Mouse (Mus musculus): ENCODE data around the gene Itln1.
A peak's percentile ranks its signal among the peaks of the same experiment; 100 is the strongest.

Gene Itln1

GRCm38 (mm10) chr1:171535194-171535593, at the start of gene Itln1:
Itln1 (minus strand) TSS chr1:171535294.
- DNase-seq (ENCODE audit: low read depth, low spot score), result no peak

- no peak for DNase-seq (ENCODE audit: low read depth, low spot score)
Measured at GRCm38 (mm10) chr1:171584584-171584983, 49.5 kb upstream of the Itln1 start.

- DNase-seq (ENCODE audit: low read depth, low spot score), result no peak
Measured at GRCm38 (mm10) chr1:171577168-171577567, 42.1 kb upstream of the Itln1 start.

GRCm38 (mm10) chr1:171568436-171568835, 33.3 kb upstream of the Itln1 start:
- DNase-seq (ENCODE audit: low read depth, low spot score), result no peak

- DNase-seq (ENCODE audit: low read depth, low spot score), result peak; percentile 86
Measured at GRCm38 (mm10) chr1:171566777-171567176, 31.7 kb upstream of the Itln1 start.

- no peak for DNase-seq (ENCODE audit: low read depth, low spot score)
Measured at GRCm38 (mm10) chr1:171565888-171566287, 30.8 kb upstream of the Itln1 start.

GRCm38 (mm10) chr1:171564247-171564646, 29.2 kb upstream of the Itln1 start:
- DNase-seq (ENCODE audit: low read depth, low spot score), result peak; percentile 94

- DNase-seq (ENCODE audit: low read depth, low spot score), result no peak
Measured at GRCm38 (mm10) chr1:171563042-171563441, 27.9 kb upstream of the Itln1 start.

- DNase-seq (ENCODE audit: low read depth, low spot score), result peak; percentile 76
Measured at GRCm38 (mm10) chr1:171561639-171562225, 26.6 kb upstream of the Itln1 start.

GRCm38 (mm10) chr1:171561200-171561599, 26.1 kb upstream of the Itln1 start:
- DNase-seq (ENCODE audit: low read depth, low spot score), result no peak

- DNase-seq (ENCODE audit: low read depth, low spot score), result no peak
Measured at GRCm38 (mm10) chr1:171560262-171560661, 25.2 kb upstream of the Itln1 start.

GRCm38 (mm10) chr1:171558898-171559297, 23.8 kb upstream of the Itln1 start, which contains the start of gene Cd244a:
Cd244a (plus strand) TSS chr1:171559193.
- no peak for DNase-seq (ENCODE audit: low read depth, low spot score)

GRCm38 (mm10) chr1:171558407-171558806, 23.3 kb upstream of the Itln1 start:
- no peak for DNase-seq (ENCODE audit: low read depth, low spot score)

- no peak for DNase-seq (ENCODE audit: low read depth, low spot score)
Measured at GRCm38 (mm10) chr1:171556366-171556765, 21.3 kb upstream of the Itln1 start.

- peak; percentile 74 for DNase-seq (ENCODE audit: low read depth, low spot score)
Measured at GRCm38 (mm10) chr1:171553359-171554341, 18.6 kb upstream of the Itln1 start.

- no peak for DNase-seq (ENCODE audit: low read depth, low spot score)
Measured at GRCm38 (mm10) chr1:171552230-171552629, 17.1 kb upstream of the Itln1 start.

GRCm38 (mm10) chr1:171551326-171551725, 16.2 kb upstream of the Itln1 start:
- DNase-seq (ENCODE audit: low read depth, low spot score), result no peak

- peak; percentile 61 for DNase-seq (ENCODE audit: low read depth, low spot score)
Measured at GRCm38 (mm10) chr1:171540694-171541093, 5.6 kb upstream of the Itln1 start.

- DNase-seq (ENCODE audit: low read depth, low spot score), result peak; percentile 56
Measured at GRCm38 (mm10) chr1:171534557-171534956, 537 bp downstream of the Itln1 start.

- DNase-seq (ENCODE audit: low read depth, low spot score), result no peak
Measured at GRCm38 (mm10) chr1:171532830-171533229, 2.3 kb downstream of the Itln1 start.

- no peak for DNase-seq (ENCODE audit: low read depth, low spot score)
Measured at GRCm38 (mm10) chr1:171531367-171531766, 3.7 kb downstream of the Itln1 start.

GRCm38 (mm10) chr1:171515557-171515956, 19.5 kb downstream of the Itln1 start:
- no peak for DNase-seq (ENCODE audit: low read depth, low spot score)

GRCm38 (mm10) chr1:171515039-171515438, 20.1 kb downstream of the Itln1 start:
- DNase-seq (ENCODE audit: low read depth, low spot score), result peak; percentile 36
